Mouse (Mus musculus): ENCODE measurements at regions not wholly inside any gene's neighbourhood (a gene's known extent, or its start where the extent isn't known, plus 50 kb on each side); places are given as distances from the start of the nearest gene placed in this dataset.

DNA sequence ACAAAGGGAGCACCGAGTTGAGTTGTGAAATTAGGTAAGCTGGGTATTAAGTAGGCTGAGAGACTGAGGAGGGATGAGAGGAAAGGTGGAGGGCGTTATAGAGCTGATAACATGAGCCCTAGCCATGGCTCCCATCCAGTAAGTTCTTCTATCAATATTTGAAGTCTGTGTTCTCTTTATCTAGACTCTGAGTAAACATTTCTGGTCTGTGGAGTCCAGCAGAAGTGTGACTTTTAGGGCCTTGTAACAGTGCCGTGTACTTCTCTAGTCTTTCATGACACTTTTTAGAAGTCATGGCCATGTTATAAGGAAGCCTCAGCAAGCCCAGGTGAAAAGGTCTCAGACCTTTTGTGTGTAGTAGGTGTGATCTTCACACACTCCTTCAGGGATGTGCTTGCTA is 91.5 kb downstream of the Fam173b start:
- no peaks in the 10 kb centered on the region for H3K79me2 ChIP-seq (ENCODE audit: control insufficient read depth, insufficient read depth, low read length, poor library complexity)
- H3K27ac ChIP-seq (ENCODE audit: control insufficient read depth, low read depth, low read length): peak overlapping the region; percentile 55
- H3K36me3 ChIP-seq (ENCODE audit: control insufficient read depth in 1 of 2, insufficient read depth in 2 of 2, low read length in 2 of 2): peaks cover 0 to 16% of the 10 kb centered on the region in 2 experiments; a peak in 2 of 4 replicates
- no peak overlapping the region for H3K4me3 ChIP-seq (ENCODE audit: control insufficient read depth in 1 of 2, insufficient read depth in 1 of 2, low read depth in 2 of 2, low read length in 2 of 2)
- no peaks in the 10 kb centered on the region for H3K9me3 ChIP-seq (replicated peaks; ENCODE audit: insufficient read depth, low read length)
- H3K4me1 ChIP-seq (ENCODE audit: control insufficient read depth in 1 of 2, insufficient read depth in 2 of 2, low read length in 2 of 2): peaks cover 15 to 21% of the 10 kb centered on the region in 2 experiments
- DNase-seq (ENCODE audit: low read depth, low spot score): peak; percentile 81
- H3K27me3 ChIP-seq (ENCODE audit: control insufficient read depth in 1 of 2, insufficient read depth in 2 of 2, low read length in 2 of 2): no peaks in the 10 kb centered on the region
- 0 out of 2 replicates have a peak overlapping the region, but pooled peaks have one; percentile 3 for H3K9ac ChIP-seq (ENCODE audit: control insufficient read depth, low read depth, low read length, poor library complexity, severe bottlenecking)
- TF ChIP-seq BHLHE40 (IDR thresholded peaks at IDR 0.05; ENCODE audit: borderline replicate concordance, low read depth, low read length): peak; percentile 32
- no peak for TF ChIP-seq UBTF (IDR thresholded peaks at IDR 0.05; ENCODE audit: borderline replicate concordance, insufficient read depth, low read depth, low read length)
- TF ChIP-seq RAD21 (IDR thresholded peaks at IDR 0.05; ENCODE audit: low read depth, low read length): no peak
- TF ChIP-seq SIN3A (IDR thresholded peaks at IDR 0.05; ENCODE audit: low read length): peak; percentile 50; the same call in 1 of the 2 replicates
- TF ChIP-seq GATA1 (IDR thresholded peaks at IDR 0.05; ENCODE audit: low read depth, low read length): peak; percentile 89
- TF ChIP-seq USF1 (IDR thresholded peaks at IDR 0.05; ENCODE audit: low read depth, low read length): no peak; the same call in 1 of the 2 replicates
- no peak for TF ChIP-seq TAL1 (IDR thresholded peaks at IDR 0.05; ENCODE audit: low read length)
- TF ChIP-seq MYC (IDR thresholded peaks at IDR 0.05; ENCODE audit: low read depth, low read length): no peak
- no peak; the same call in 1 of the 2 replicates for TF ChIP-seq KAT2A (conservative IDR thresholded peaks at IDR 0.05; ENCODE audit: low read depth, low read length)
- no peak for TF ChIP-seq SMC3 (IDR thresholded peaks at IDR 0.05; ENCODE audit: low read depth, low read length)
- peak; percentile 77 for TF ChIP-seq ETS1 (IDR thresholded peaks at IDR 0.05; ENCODE audit: low read depth, low read length)
- TF ChIP-seq RCOR1 (IDR thresholded peaks at IDR 0.05; ENCODE audit: low read depth, low read length): peak; percentile 60; the same call in 1 of the 2 replicates
- TF ChIP-seq TBP (IDR thresholded peaks at IDR 0.05; ENCODE audit: low read depth, low read length): no peak
- 0 out of 2 replicates have a peak, but pooled peaks have one; percentile 15 for TF ChIP-seq ZC3H11A (IDR thresholded peaks at IDR 0.05; ENCODE audit: low read depth, low read length)
- TF ChIP-seq MEF2A (IDR thresholded peaks at IDR 0.05; ENCODE audit: extremely low read depth, insufficient replicate concordance, low read depth, low read length, poor library complexity, severe bottlenecking): no peak
- TF ChIP-seq ZMIZ1 (IDR thresholded peaks at IDR 0.05; ENCODE audit: low read depth, low read length): no peak
- TF ChIP-seq E2F4 (IDR thresholded peaks at IDR 0.05; ENCODE audit: borderline replicate concordance, low read depth, low read length): no peak
- no peak for TF ChIP-seq POLR2A (IDR thresholded peaks at IDR 0.05; ENCODE audit: control insufficient read depth in 1 of 2, insufficient read depth in 1 of 2, low read depth in 1 of 2, low read length in 2 of 2, poor library complexity in 1 of 2)
- TF ChIP-seq ZKSCAN1 (IDR thresholded peaks at IDR 0.05; ENCODE audit: low read depth, low read length): no peak
- TF ChIP-seq POLR2AphosphoS5 (IDR thresholded peaks at IDR 0.05; ENCODE audit: borderline replicate concordance, low read depth, low read length): no peak
- TF ChIP-seq MYB (IDR thresholded peaks at IDR 0.05; ENCODE audit: low read depth, low read length): no peak
- TF ChIP-seq NRF1 (IDR thresholded peaks at IDR 0.05; ENCODE audit: insufficient read depth, low read depth, low read length, poor library complexity, severe bottlenecking): no peak
- TF ChIP-seq CHD1 (IDR thresholded peaks at IDR 0.05; ENCODE audit: low read depth, low read length): no peak
- peak; percentile 83 for TF ChIP-seq TCF12 (IDR thresholded peaks at IDR 0.05; ENCODE audit: low read depth, low read length)
- TF ChIP-seq HCFC1 (IDR thresholded peaks at IDR 0.05; ENCODE audit: low read depth, low read length): no peak
- peak; percentile 86 to 92 for TF ChIP-seq EP300 (IDR thresholded peaks at IDR 0.05; ENCODE audit: low read depth in 1 of 2, low read length in 2 of 2)
- no peak for TF ChIP-seq ELF1 (IDR thresholded peaks at IDR 0.05; ENCODE audit: low read depth, low read length)
- TF ChIP-seq POLR2AphosphoS2 (IDR thresholded peaks at IDR 0.05; ENCODE audit: low read length): no peak
- peak; percentile 83 for TF ChIP-seq MAFK (IDR thresholded peaks at IDR 0.05; ENCODE audit: borderline replicate concordance, low read depth, low read length)
- peak; percentile 21; the same call in 1 of the 2 replicates for TF ChIP-seq NELFE (IDR thresholded peaks at IDR 0.05; ENCODE audit: low read depth, low read length)
- TF ChIP-seq CHD2 (IDR thresholded peaks at IDR 0.05; ENCODE audit: low read length): no peak; the same call in 1 of the 2 replicates
- peak; percentile 40; the same call in 1 of the 2 replicates for TF ChIP-seq MXI1 (IDR thresholded peaks at IDR 0.05; ENCODE audit: low read depth, low read length)
- no peak for TF ChIP-seq USF2 (IDR thresholded peaks at IDR 0.05; ENCODE audit: borderline replicate concordance in 1 of 2, insufficient read depth in 1 of 2, low read depth in 1 of 2, low read length in 2 of 2)
- TF ChIP-seq JUND (IDR thresholded peaks at IDR 0.05; ENCODE audit: low read depth, low read length): 0 out of 2 replicates have a peak, but pooled peaks have one; percentile 36
- peak; percentile 74 for TF ChIP-seq MAX (IDR thresholded peaks at IDR 0.05; ENCODE audit: low read length)
- TF ChIP-seq GABPA (IDR thresholded peaks at IDR 0.05; ENCODE audit: low read depth, low read length): no peak
- no peak for TF ChIP-seq MAZ (IDR thresholded peaks at IDR 0.05; ENCODE audit: low read depth, low read length)
